Mouse (Mus musculus): ENCODE results near the gene Tprgl. TPM values are rescaled to one million over a fixed set of nuclear protein-coding genes. Genes with fewer than 3 reads are reported as not detected.

Gene Tprgl
- polyA plus RNA-seq, 1 experiment, result 68.9 TPM

DNA sequence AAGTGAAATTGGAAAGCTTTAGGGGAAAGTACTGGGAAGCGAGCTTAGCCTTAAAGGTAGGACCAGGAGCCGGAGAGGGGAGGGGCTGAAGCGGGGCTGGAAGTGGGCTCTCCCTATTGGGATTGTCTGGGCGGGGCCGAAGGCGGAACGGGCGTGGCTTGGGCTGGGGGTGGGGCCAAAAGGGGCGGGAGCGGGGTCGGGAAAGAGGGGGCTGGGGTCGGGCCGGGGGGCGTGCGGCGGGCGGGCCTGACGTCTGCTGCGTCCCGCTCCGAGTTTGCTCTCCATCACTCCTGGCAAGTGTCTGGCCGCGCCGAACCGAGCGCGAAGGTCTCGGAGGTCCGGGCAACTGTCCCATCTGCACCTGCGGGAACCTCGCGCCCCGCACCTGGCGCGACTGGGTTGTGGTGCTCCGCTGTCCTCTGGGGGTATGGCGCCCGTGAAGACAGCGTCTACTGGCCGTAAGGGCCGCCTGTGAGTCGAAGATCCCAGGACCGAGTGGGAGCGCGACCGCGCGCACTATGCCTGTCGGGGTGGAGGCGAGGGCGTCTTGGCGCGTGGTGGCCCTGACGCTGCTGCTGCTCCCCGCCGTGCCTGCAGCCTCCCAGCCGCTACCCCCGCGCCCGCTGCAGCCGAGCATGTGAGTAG, 10.2 kb upstream of the Tprgl start, which contains the start of gene Megf6:
TSS of gene Megf6 (plus strand) at position 225 of the 645 bp plus-strand sequence.
- Histone ChIP-seq H3K27ac (ENCODE audit: insufficient read depth, low read length) (no peak within 1 kb of the TSS), H3K4me3 (ENCODE audit: low read depth, low read length) (peak within 1 kb of the TSS; percentile 86), H3K36me3 (ENCODE audit: control insufficient read depth, insufficient read depth, low read length, poor library complexity, severe bottlenecking) (no peaks in the 10 kb centered on the region), H3K9ac (ENCODE audit: low read depth, poor library complexity, severe bottlenecking) (peak within 1 kb of the TSS; percentile 51), H3K4me1 (ENCODE audit: control insufficient read depth, insufficient read depth, low read length) (no peaks in the 10 kb centered on the region), H3K9me3 (replicated peaks; ENCODE audit: control insufficient read depth, insufficient read depth, low read length, poor library complexity, severe bottlenecking) (no peaks in the 10 kb centered on the region), H3K27me3 (ENCODE audit: control insufficient read depth, insufficient read depth, low read length, poor library complexity, severe bottlenecking) (no peaks in the 10 kb centered on the region)
- TF ChIP-seq EP300 (IDR thresholded peaks at IDR 0.05; ENCODE audit: insufficient read depth, low read depth, low read length), result no peak
- TF ChIP-seq POLR2A (IDR thresholded peaks at IDR 0.05; ENCODE audit: insufficient read depth, low read length), result no peak
- no peak for TF ChIP-seq CTCF (IDR thresholded peaks at IDR 0.05; ENCODE audit: low read depth, low read length)

DNA sequence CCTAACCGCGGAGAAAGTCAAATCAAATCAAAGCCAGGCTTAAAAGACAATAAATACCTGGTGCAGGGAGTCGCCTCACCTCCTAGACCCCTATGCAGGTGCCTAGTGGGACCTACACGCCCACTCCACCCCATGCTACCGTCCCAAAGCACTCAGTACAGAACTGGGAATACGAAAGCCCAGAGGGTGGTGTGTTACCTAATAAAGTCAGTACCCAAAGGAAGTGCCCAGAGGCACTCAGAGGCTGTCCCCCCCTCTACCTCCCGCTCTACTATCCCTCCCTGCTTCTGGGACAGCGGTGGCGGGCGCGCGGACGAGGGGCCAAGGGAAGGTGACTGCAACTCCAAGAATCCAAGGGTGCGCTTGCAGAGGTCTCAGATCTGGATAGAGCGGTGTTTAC, 9.6 kb upstream of the Tprgl start:
- TF ChIP-seq CTCF (IDR thresholded peaks at IDR 0.05; ENCODE audit: low read depth, low read length) (no peak), POLR2A (IDR thresholded peaks at IDR 0.05; ENCODE audit: insufficient read depth, low read length) (no peak), EP300 (IDR thresholded peaks at IDR 0.05; ENCODE audit: insufficient read depth, low read depth, low read length) (no peak)
- H3K9ac ChIP-seq (ENCODE audit: low read depth, poor library complexity, severe bottlenecking), result 0 out of 2 replicates have a peak overlapping the region, but pooled peaks have one; percentile 51
- no peak overlapping the region for H3K27ac ChIP-seq (ENCODE audit: insufficient read depth, low read length)

DNA sequence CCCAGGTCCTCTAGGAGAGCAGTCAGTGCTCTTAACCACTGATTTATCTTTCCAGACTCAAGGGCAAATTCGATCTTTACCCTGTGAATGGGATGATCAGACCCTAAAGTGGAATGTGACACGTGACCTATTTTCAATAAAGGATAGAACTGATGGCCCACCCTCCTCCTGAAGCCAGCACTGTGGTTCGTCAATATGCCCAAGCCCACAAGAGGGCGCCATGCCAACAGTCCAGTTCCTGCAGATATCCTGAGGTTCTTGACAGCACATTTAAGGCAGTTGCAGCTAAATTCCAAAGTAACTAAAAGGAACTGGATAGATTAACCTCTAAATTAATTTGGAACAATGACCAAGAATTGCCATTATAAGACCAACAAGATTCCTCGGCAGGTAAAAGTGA, 6.6 kb upstream of the Tprgl start:
- H3K9ac ChIP-seq (ENCODE audit: low read depth, poor library complexity, severe bottlenecking), result no peak overlapping the region
- TF ChIP-seq EP300 (IDR thresholded peaks at IDR 0.05; ENCODE audit: insufficient read depth, low read depth, low read length) (no peak), CTCF (IDR thresholded peaks at IDR 0.05; ENCODE audit: low read depth, low read length) (peak; percentile 96), POLR2A (IDR thresholded peaks at IDR 0.05; ENCODE audit: insufficient read depth, low read length) (no peak)
- no peaks in the 10 kb centered on the region for H3K9me3 ChIP-seq (replicated peaks; ENCODE audit: control insufficient read depth, insufficient read depth, low read length, poor library complexity, severe bottlenecking)
- H3K27ac ChIP-seq (ENCODE audit: insufficient read depth, low read length), result no peak overlapping the region
- H3K4me3 ChIP-seq (ENCODE audit: low read depth, low read length), result no peak overlapping the region
- H3K4me1 ChIP-seq (ENCODE audit: control insufficient read depth, insufficient read depth, low read length), result no peaks in the 10 kb centered on the region
- H3K36me3 ChIP-seq (ENCODE audit: control insufficient read depth, insufficient read depth, low read length, poor library complexity, severe bottlenecking), result no peaks in the 10 kb centered on the region
- no peaks in the 10 kb centered on the region for H3K27me3 ChIP-seq (ENCODE audit: control insufficient read depth, insufficient read depth, low read length, poor library complexity, severe bottlenecking)

More for the DNA sequence above, 9.6 kb upstream of the Tprgl start:
- no peaks in the 10 kb centered on the region for H3K4me1 ChIP-seq (ENCODE audit: control insufficient read depth, insufficient read depth, low read length)
- peak overlapping the region; percentile 86 for H3K4me3 ChIP-seq (ENCODE audit: low read depth, low read length)
- no peaks in the 10 kb centered on the region for H3K9me3 ChIP-seq (replicated peaks; ENCODE audit: control insufficient read depth, insufficient read depth, low read length, poor library complexity, severe bottlenecking)
- H3K27me3 ChIP-seq (ENCODE audit: control insufficient read depth, insufficient read depth, low read length, poor library complexity, severe bottlenecking), result no peaks in the 10 kb centered on the region
- H3K36me3 ChIP-seq (ENCODE audit: control insufficient read depth, insufficient read depth, low read length, poor library complexity, severe bottlenecking), result no peaks in the 10 kb centered on the region

DNA sequence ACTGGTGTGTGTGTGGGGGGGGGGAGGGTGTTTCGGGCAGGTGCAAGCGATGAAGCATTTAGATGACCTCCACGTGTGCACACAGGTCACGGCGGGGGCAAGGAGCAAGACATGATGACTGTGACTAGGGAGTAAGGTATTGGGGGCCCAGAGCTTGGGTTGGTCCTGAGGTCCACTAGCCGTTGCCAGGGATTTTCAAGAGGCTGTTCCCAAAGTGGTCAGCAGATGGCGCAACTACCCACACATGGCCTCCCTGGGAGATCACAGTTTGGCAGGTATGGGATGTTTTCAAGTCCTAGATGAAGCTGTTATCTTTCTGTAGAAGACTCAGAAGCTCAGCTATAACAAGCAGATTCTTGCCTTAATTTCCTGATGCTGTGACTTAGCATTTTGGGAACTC, 2.8 kb upstream of the Tprgl start:
- Histone ChIP-seq H3K27me3 (ENCODE audit: control insufficient read depth, insufficient read depth, low read length, poor library complexity, severe bottlenecking) (no peaks in the 10 kb centered on the region), H3K4me3 (ENCODE audit: low read depth, low read length) (no peak overlapping the region), H3K9me3 (replicated peaks; ENCODE audit: control insufficient read depth, insufficient read depth, low read length, poor library complexity, severe bottlenecking) (no peaks in the 10 kb centered on the region), H3K4me1 (ENCODE audit: control insufficient read depth, insufficient read depth, low read length) (peaks cover 2% of the 10 kb centered on the region), H3K36me3 (ENCODE audit: control insufficient read depth, insufficient read depth, low read length, poor library complexity, severe bottlenecking) (0 out of 2 replicates have a peak, but pooled peaks cover 3% of the 10 kb centered on the region), H3K9ac (ENCODE audit: low read depth, poor library complexity, severe bottlenecking) (no peak overlapping the region), H3K27ac (ENCODE audit: insufficient read depth, low read length) (no peak overlapping the region)
- TF ChIP-seq CTCF (IDR thresholded peaks at IDR 0.05; ENCODE audit: low read depth, low read length) (peak; percentile 91), EP300 (IDR thresholded peaks at IDR 0.05; ENCODE audit: insufficient read depth, low read depth, low read length) (no peak)

DNA sequence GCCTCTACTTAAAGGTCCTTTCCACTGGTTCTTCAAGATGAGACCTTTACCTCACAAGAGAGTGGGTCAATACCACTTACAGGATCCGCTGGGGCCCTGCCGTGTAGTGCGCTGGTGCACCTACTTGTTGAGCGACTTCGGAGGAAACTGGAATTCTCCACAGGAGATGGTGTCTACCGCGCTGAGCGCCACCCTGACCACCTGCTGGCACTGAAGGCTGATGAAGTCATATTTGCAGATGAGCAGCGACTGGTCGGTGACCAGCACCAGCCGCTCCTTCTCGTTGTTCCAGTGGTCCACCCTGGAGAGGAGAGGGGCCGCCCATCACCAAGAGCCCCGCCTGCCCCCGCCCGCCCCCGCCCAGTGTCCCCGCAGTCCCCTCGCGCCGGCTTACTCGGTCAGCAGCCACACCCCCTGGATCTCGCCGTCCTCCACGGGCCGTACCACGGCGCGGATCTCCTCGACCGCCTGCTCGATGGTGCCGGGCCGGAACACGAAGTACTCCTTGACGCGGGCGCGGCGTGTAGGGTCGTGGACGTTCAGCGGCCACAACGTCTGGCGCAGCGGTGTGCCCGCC, 417 bp downstream of the Tprgl start:
- Histone ChIP-seq H3K27ac (ENCODE audit: insufficient read depth, low read length) (no peak overlapping the region), H3K36me3 (ENCODE audit: control insufficient read depth, insufficient read depth, low read length, poor library complexity, severe bottlenecking) (peaks cover 9% of the 10 kb centered on the region; the same call in 1 of the 2 replicates), H3K4me3 (ENCODE audit: low read depth, low read length) (peak overlapping the region; percentile 73), H3K4me1 (ENCODE audit: control insufficient read depth, insufficient read depth, low read length) (peaks cover 2% of the 10 kb centered on the region), H3K9ac (ENCODE audit: low read depth, poor library complexity, severe bottlenecking) (peak overlapping the region; percentile 85), H3K9me3 (replicated peaks; ENCODE audit: control insufficient read depth, insufficient read depth, low read length, poor library complexity, severe bottlenecking) (no peaks in the 10 kb centered on the region), H3K27me3 (ENCODE audit: control insufficient read depth, insufficient read depth, low read length, poor library complexity, severe bottlenecking) (no peaks in the 10 kb centered on the region)
- TF ChIP-seq POLR2A (IDR thresholded peaks at IDR 0.05; ENCODE audit: insufficient read depth, low read length), result no peak
- no peak for TF ChIP-seq EP300 (IDR thresholded peaks at IDR 0.05; ENCODE audit: insufficient read depth, low read depth, low read length)
- no peak for TF ChIP-seq CTCF (IDR thresholded peaks at IDR 0.05; ENCODE audit: low read depth, low read length)

DNA sequence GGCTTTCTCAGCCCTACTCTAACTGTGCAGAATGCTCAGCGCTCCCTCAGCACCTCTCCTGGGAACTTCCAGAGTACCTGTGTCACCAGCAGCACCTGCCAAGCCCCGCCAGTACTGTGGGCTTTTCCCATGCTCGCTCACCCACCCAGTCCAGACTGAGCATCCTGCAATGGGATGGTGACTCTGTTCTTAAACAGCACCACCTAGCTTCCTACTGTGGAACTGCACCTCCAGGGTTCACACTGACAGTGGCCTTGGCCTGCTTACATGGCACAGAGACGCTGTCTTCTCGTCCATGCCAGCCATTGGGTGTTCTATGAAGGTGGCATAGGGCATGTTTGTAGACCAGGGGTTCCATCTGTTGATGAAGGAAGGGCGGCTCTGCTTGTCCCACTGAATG, 1.5 kb downstream of the Tprgl start:
- H3K36me3 ChIP-seq (ENCODE audit: control insufficient read depth, insufficient read depth, low read length, poor library complexity, severe bottlenecking), result peaks cover 9% of the 10 kb centered on the region; the same call in 1 of the 2 replicates
- no peak overlapping the region for H3K4me3 ChIP-seq (ENCODE audit: low read depth, low read length)
- peaks cover 2% of the 10 kb centered on the region for H3K4me1 ChIP-seq (ENCODE audit: control insufficient read depth, insufficient read depth, low read length)
- no peak overlapping the region for H3K9ac ChIP-seq (ENCODE audit: low read depth, poor library complexity, severe bottlenecking)
- no peak overlapping the region for H3K27ac ChIP-seq (ENCODE audit: insufficient read depth, low read length)
- H3K27me3 ChIP-seq (ENCODE audit: control insufficient read depth, insufficient read depth, low read length, poor library complexity, severe bottlenecking), result no peaks in the 10 kb centered on the region
- H3K9me3 ChIP-seq (replicated peaks; ENCODE audit: control insufficient read depth, insufficient read depth, low read length, poor library complexity, severe bottlenecking), result no peaks in the 10 kb centered on the region
- TF ChIP-seq EP300 (IDR thresholded peaks at IDR 0.05; ENCODE audit: insufficient read depth, low read depth, low read length) (no peak), CTCF (IDR thresholded peaks at IDR 0.05; ENCODE audit: low read depth, low read length) (peak; percentile 97), POLR2A (IDR thresholded peaks at IDR 0.05; ENCODE audit: insufficient read depth, low read length) (no peak)
